9 mouse cellular contexts compared by ENCODE assay signal in the genomic region with DNA sequence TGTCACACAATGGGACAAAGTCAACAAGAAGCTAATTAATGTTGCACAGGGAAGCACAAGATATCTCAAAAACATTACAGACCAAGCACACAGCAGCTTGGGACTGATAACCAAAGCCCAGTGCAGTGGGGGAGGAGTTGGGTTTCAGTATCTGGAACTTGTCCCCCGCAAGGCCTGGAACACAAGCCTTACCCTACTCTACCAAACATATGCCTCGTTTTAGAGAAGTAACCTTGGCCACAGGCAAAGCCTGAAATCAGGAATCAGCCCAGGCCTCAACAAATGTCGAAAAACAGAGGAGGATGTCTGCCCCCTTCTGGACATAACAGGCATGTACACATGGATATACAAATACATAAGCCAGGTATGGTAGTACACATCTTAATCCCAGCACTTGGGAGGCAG. TPM values are rescaled to one million over a fixed set of nuclear protein-coding genes. Genes with fewer than 3 reads are reported as not detected.
DNase-seq lines count a peak whose midpoint lies in the region; ATAC-seq and TF ChIP-seq lines count a peak whose summit lies in the region.
"Had no signal": no experiment of that assay in that cellular context is flagged by ENCODE, and none has a peak within 500 bp of the region (broad histone marks: within the 10 kb centered on the region; RNA-seq: fewer than 3 reads in every experiment).

No protein-coding gene starts in this region.

- no peaks in the 10 kb centered on the region for H3K4me1 ChIP-seq in kidney, adult 2 months (ENCODE audit: control insufficient read depth, insufficient read depth, low read length)
- H3K4me1 ChIP-seq in kidney, embryonic 15.5 days: no peaks in the 10 kb centered on the region
- peaks cover 4 to 8% of the 10 kb centered on the region in 2 experiments; a peak in 2 of 4 replicates for H3K4me1 ChIP-seq in MEL (ENCODE audit: control insufficient read depth in 1 of 2, insufficient read depth in 2 of 2, low read length in 2 of 2)
- no peaks in the 10 kb centered on the region for H3K4me1 ChIP-seq in cortical plate, adult 2 months (ENCODE audit: control insufficient read depth, insufficient read depth, low read length)
- H3K4me1 ChIP-seq: embryonic facial prominence, embryonic 15.5 days; neural tube, embryonic 13.5 days had no signal

- 74% methylated on average over 3 of the region's 3 CpGs for WGBS in kidney, adult 2 months
- WGBS in kidney, embryonic 15.5 days: 79% methylated on average over 3 of the region's 3 CpGs

- no peaks in the 10 kb centered on the region for H3K9me3 ChIP-seq in kidney, embryonic 15.5 days (replicated peaks)
- H3K9me3 ChIP-seq in MEL (replicated peaks; ENCODE audit: insufficient read depth, low read length): no peaks in the 10 kb centered on the region
- H3K9me3 ChIP-seq: embryonic facial prominence, embryonic 15.5 days; neural tube, embryonic 13.5 days had no signal

- H3K79me2 ChIP-seq in MEL (ENCODE audit: control insufficient read depth, insufficient read depth, low read length, poor library complexity): no peaks in the 10 kb centered on the region

- H3K4me2 ChIP-seq in kidney, embryonic 15.5 days: no peak overlapping the region
- H3K4me2 ChIP-seq: embryonic facial prominence, embryonic 15.5 days; neural tube, embryonic 13.5 days had no signal

- no peak overlapping the region for H3K9ac ChIP-seq in kidney, embryonic 15.5 days
- no peak overlapping the region for H3K9ac ChIP-seq in MEL (ENCODE audit: control insufficient read depth, low read depth, low read length, poor library complexity, severe bottlenecking)
- H3K9ac ChIP-seq: embryonic facial prominence, embryonic 15.5 days; neural tube, embryonic 13.5 days had no signal

- TF ChIP-seq RAD21 in MEL (IDR thresholded peaks at IDR 0.05; ENCODE audit: low read depth, low read length): peak; percentile 43

- no peaks in the 10 kb centered on the region for H3K27me3 ChIP-seq in kidney, adult 2 months (replicated peaks; ENCODE audit: control insufficient read depth, insufficient read depth, low read length)
- H3K27me3 ChIP-seq in kidney, embryonic 15.5 days: no peaks in the 10 kb centered on the region
- H3K27me3 ChIP-seq in MEL (ENCODE audit: control insufficient read depth in 1 of 2, insufficient read depth in 2 of 2, low read length in 2 of 2): no peaks in the 10 kb centered on the region
- H3K27me3 ChIP-seq: embryonic facial prominence, embryonic 15.5 days; neural tube, embryonic 13.5 days had no signal

- TF ChIP-seq CTCF in kidney, adult 2 months (conservative IDR thresholded peaks at IDR 0.05; ENCODE audit: insufficient read depth, insufficient read length, low read depth, low read length): 0 out of 2 replicates have a peak, but pooled peaks have one; percentile 25
- peak; percentile 41 to 76 (median 75) for TF ChIP-seq CTCF in MEL (IDR thresholded peaks at IDR 0.05 in 2 of 3, conservative IDR thresholded peaks at IDR 0.05 in 1 of 3; ENCODE audit: control insufficient read depth in 1 of 3, insufficient read depth in 1 of 3, low read depth in 2 of 3, low read length in 3 of 3, poor library complexity in 1 of 3, severe bottlenecking in 1 of 3)
- peak; percentile 16; the same call in 1 of the 2 replicates for TF ChIP-seq CTCF in cortical plate, adult 2 months (IDR thresholded peaks at IDR 0.05; ENCODE audit: extremely low read depth, insufficient read depth, low read length)

- no peak for ATAC-seq in kidney, embryonic 15.5 days (replicated peaks; ENCODE audit: low FRiP score)
- 0 out of 2 replicates have a peak, but pooled peaks have one; percentile 39 for ATAC-seq in neutrophil, adult 5-6 weeks (ENCODE audit: extremely low read depth, insufficient number of reproducible peaks, low FRiP score, poor library complexity, severe bottlenecking)

- DNase-seq in kidney, adult 2 months: no peak
- peak; percentile 97 for DNase-seq in MEL (ENCODE audit: low read depth, low spot score)
- no peak for DNase-seq in cerebellum, postnatal 25 days
- DNase-seq in layer of hippocampus, postnatal 25 days (ENCODE audit: extremely low spot score in 1 of 2, low spot score in 1 of 2): no peak

- peak; percentile 97 to 98 for TF ChIP-seq EP300 in MEL (IDR thresholded peaks at IDR 0.05; ENCODE audit: low read depth in 1 of 2, low read length in 2 of 2)

- H3K36me3 ChIP-seq in kidney, adult 2 months (ENCODE audit: control insufficient read depth, insufficient read depth, low read length): no peaks in the 10 kb centered on the region
- no peaks in the 10 kb centered on the region for H3K36me3 ChIP-seq in kidney, embryonic 15.5 days
- H3K36me3 ChIP-seq in MEL (ENCODE audit: control insufficient read depth in 1 of 2, insufficient read depth in 2 of 2, low read length in 2 of 2): peaks cover 5 to 14% of the 10 kb centered on the region in 2 experiments; a peak in 3 of 4 replicates
- H3K36me3 ChIP-seq: embryonic facial prominence, embryonic 15.5 days; neural tube, embryonic 13.5 days had no signal

- no peak overlapping the region for H3K4me3 ChIP-seq in kidney, adult 2 months (ENCODE audit: insufficient read depth, low read depth, low read length)
- H3K4me3 ChIP-seq in kidney, embryonic 15.5 days (replicated peaks): no peak overlapping the region
- H3K4me3 ChIP-seq in MEL (ENCODE audit: control insufficient read depth in 1 of 2, insufficient read depth in 1 of 2, low read depth in 2 of 2, low read length in 2 of 2): no peak overlapping the region
- no peak overlapping the region for H3K4me3 ChIP-seq in cortical plate, adult 2 months (ENCODE audit: insufficient read depth, low read length)
- H3K4me3 ChIP-seq: embryonic facial prominence, embryonic 15.5 days; neural tube, embryonic 13.5 days had no signal

- no peak overlapping the region for H3K27ac ChIP-seq in kidney, adult 2 months (ENCODE audit: insufficient read depth, low read depth, low read length)
- no peak overlapping the region for H3K27ac ChIP-seq in kidney, embryonic 15.5 days
- H3K27ac ChIP-seq in MEL (ENCODE audit: control insufficient read depth, low read depth, low read length): peak overlapping the region; percentile 51
- H3K27ac ChIP-seq in cortical plate, adult 2 months (ENCODE audit: insufficient read depth, low read length): no peak overlapping the region
- H3K27ac ChIP-seq: embryonic facial prominence, embryonic 15.5 days; neural tube, embryonic 13.5 days had no signal

- TF ChIP-seq POLR2A in kidney, adult 2 months (IDR thresholded peaks at IDR 0.05; ENCODE audit: low read depth, low read length): no peak
- TF ChIP-seq POLR2A in MEL (IDR thresholded peaks at IDR 0.05; ENCODE audit: control insufficient read depth in 1 of 2, insufficient read depth in 1 of 2, low read depth in 1 of 2, low read length in 2 of 2, poor library complexity in 1 of 2): no peak
- TF ChIP-seq POLR2A in cortical plate, adult 2 months (IDR thresholded peaks at IDR 0.05; ENCODE audit: extremely low read depth, insufficient read depth, low read length): no peak

TF ChIP-seq in MEL, 35 proteins besides CTCF, POLR2A, EP300 and RAD21 (continues in another document):
- TF ChIP-seq GATA1 (IDR thresholded peaks at IDR 0.05; ENCODE audit: low read depth, low read length) (peak; percentile 96), JUND (IDR thresholded peaks at IDR 0.05; ENCODE audit: low read depth, low read length) (no peak), KAT2A (conservative IDR thresholded peaks at IDR 0.05; ENCODE audit: low read depth, low read length) (no peak), MYC (IDR thresholded peaks at IDR 0.05; ENCODE audit: low read depth, low read length) (peak; percentile 86), ZMIZ1 (IDR thresholded peaks at IDR 0.05; ENCODE audit: low read depth, low read length) (no peak), MEF2A (IDR thresholded peaks at IDR 0.05; ENCODE audit: extremely low read depth, insufficient replicate concordance, low read depth, low read length, poor library complexity, severe bottlenecking) (no peak), ZC3H11A (IDR thresholded peaks at IDR 0.05; ENCODE audit: low read depth, low read length) (no peak), NRF1 (IDR thresholded peaks at IDR 0.05; ENCODE audit: insufficient read depth, low read depth, low read length, poor library complexity, severe bottlenecking) (no peak), GABPA (IDR thresholded peaks at IDR 0.05; ENCODE audit: low read depth, low read length) (no peak), MAZ (IDR thresholded peaks at IDR 0.05; ENCODE audit: low read depth, low read length) (no peak), TCF12 (IDR thresholded peaks at IDR 0.05; ENCODE audit: low read depth, low read length) (peak; percentile 98), POLR2AphosphoS2 (IDR thresholded peaks at IDR 0.05; ENCODE audit: low read length) (no peak), TBP (IDR thresholded peaks at IDR 0.05; ENCODE audit: low read depth, low read length) (0 out of 2 replicates have a peak, but pooled peaks have one; percentile 21)

RNA-seq across cellular contexts. Expression of a gene that starts 12.7 kb away (rescaled TPM):
- polyA plus RNA-seq in kidney, adult 2 months (2012; rRNA removed): 11.3 and 11.6 TPM in 2 replicates
- 69.1 and 72.4 TPM in 2 replicates for polyA plus RNA-seq in kidney, embryonic 15.5 days (2015; fragmentation: Nextera tagmentation; extraction: Ambion mirVana)
- 54.2 and 59.3 TPM in 2 replicates for total RNA-seq in MEL (2012; rRNA removed)
- 10 to 100 TPM in 1 of 2 experiments, not detected in 1; 63.2 TPM for polyA plus RNA-seq in MEL (2012; ENCODE audit: insufficient read depth in 1 of 2, insufficient read length in 2 of 2, low read depth in 1 of 2, low replicate concordance in 2 of 2, missing spikeins in 1 of 2)
- polyA plus RNA-seq in cortical plate, adult 2 months (2012; rRNA removed): 15.2 TPM in 2 replicates
- 24.4 and 29.1 TPM in 2 replicates for total RNA-seq in neutrophil, adult 5-6 weeks (2017)
- 10 to 100 TPM; 20.2 TPM for total RNA-seq in layer of hippocampus, postnatal 25 days (2021)

RNA-seq across cellular contexts. Expression of a gene that starts 25.2 kb away (rescaled TPM):
- 0.73 and 1.5 TPM in 2 replicates for polyA plus RNA-seq in kidney, adult 2 months (2012; rRNA removed)
- 1.8 and 2.2 TPM in 2 replicates for polyA plus RNA-seq in kidney, embryonic 15.5 days (2015; fragmentation: Nextera tagmentation; extraction: Ambion mirVana)
- total RNA-seq in MEL (2012; rRNA removed): 9.3 and 12.1 TPM in 2 replicates
- polyA plus RNA-seq in MEL (2012; ENCODE audit: insufficient read depth in 1 of 2, insufficient read length in 2 of 2, low read depth in 1 of 2, low replicate concordance in 2 of 2, missing spikeins in 1 of 2): 10 to 100 TPM in 1 of 2 experiments, not detected in 1; 20.1 TPM
- polyA plus RNA-seq in cortical plate, adult 2 months (2012; rRNA removed): 0.25 and 0.38 TPM in 2 replicates
- 2.5 and 2.7 TPM in 2 replicates for total RNA-seq in neutrophil, adult 5-6 weeks (2017)
- total RNA-seq in layer of hippocampus, postnatal 25 days (2021): under 1 TPM; 0.17 to 0.59 TPM

RNA-seq across cellular contexts. Expression of a gene that starts 53.7 kb away (rescaled TPM):
- 40.8 and 44.5 TPM in 2 replicates for polyA plus RNA-seq in kidney, adult 2 months (2012; rRNA removed)
- polyA plus RNA-seq in kidney, embryonic 15.5 days (2015; fragmentation: Nextera tagmentation; extraction: Ambion mirVana): 76.0 and 78.0 TPM in 2 replicates
- 15.9 and 20.2 TPM in 2 replicates for total RNA-seq in MEL (2012; rRNA removed)
- polyA plus RNA-seq in MEL (2012; ENCODE audit: insufficient read depth in 1 of 2, insufficient read length in 2 of 2, low read depth in 1 of 2, low replicate concordance in 2 of 2, missing spikeins in 1 of 2): 10 to 100 TPM; 34.3 to 37.2 TPM
- polyA plus RNA-seq in cortical plate, adult 2 months (2012; rRNA removed): 66.2 and 69.3 TPM in 2 replicates
- 51.2 and 67.6 TPM in 2 replicates for total RNA-seq in neutrophil, adult 5-6 weeks (2017)
- 100 to 1,000 TPM; 141 to 143 TPM for total RNA-seq in layer of hippocampus, postnatal 25 days (2021)

Comparison
In these comparisons a context has a peak if more than half of its experiments do, and no peak if none do; other contexts are left out.
1. CTCF ChIP-seq: peak in every context shown above with its lines; median percentile 75 in MEL; 25 in kidney, adult 2 months; 16 in cortical plate, adult 2 months.